Mouse (Mus musculus) liver, embryonic 14.5 days (tissue): ENCODE measurements at regions not wholly inside any gene's neighbourhood (a gene's known extent, or its start where the extent isn't known, plus 50 kb on each side); places are given as distances from the start of the nearest gene placed in this dataset.

Experiments used
- CTCF ChIP-seq: IDR thresholded peaks from 2 replicates; pipeline ENCODE4 v1.5.1; 2016; ENCODE audit warnings: antibody characterized with exemption, low read depth, control low read depth
- EP300 ChIP-seq: IDR thresholded peaks from 2 replicates; pipeline ENCODE4 v1.6.1; 2016; ENCODE audit warnings: antibody characterized with exemption, low read depth

DNA sequence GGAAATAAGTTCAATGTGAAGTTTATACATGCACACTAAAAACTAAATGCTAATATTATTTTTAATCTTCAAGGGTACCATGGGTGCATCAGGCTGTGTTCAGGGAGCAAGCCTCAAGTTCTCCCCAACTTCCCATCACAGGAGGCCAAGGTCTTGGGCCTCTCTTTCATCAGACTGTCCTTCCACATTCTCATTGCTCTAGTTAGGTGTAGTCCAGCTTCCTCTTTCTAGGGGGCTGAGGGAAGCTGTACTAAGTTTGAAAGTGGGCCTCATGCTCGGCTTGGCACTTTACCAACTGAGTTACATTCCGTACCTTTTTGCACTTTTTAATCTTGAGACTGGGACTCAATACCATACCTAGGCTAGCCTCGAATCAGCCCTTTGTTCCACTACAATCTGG lies 173.3 kb downstream of the Dhx15 start:
- TF ChIP-seq EP300 (no peak), CTCF (no peak)
